Mouse (Mus musculus): ENCODE results near the gene Dirc2. TPM values are rescaled to one million over a fixed set of nuclear protein-coding genes. Genes with fewer than 3 reads are reported as not detected.

Dirc2 gene
- polyA plus RNA-seq, 1 experiment from 2014 or later: 11.3 TPM

DNA sequence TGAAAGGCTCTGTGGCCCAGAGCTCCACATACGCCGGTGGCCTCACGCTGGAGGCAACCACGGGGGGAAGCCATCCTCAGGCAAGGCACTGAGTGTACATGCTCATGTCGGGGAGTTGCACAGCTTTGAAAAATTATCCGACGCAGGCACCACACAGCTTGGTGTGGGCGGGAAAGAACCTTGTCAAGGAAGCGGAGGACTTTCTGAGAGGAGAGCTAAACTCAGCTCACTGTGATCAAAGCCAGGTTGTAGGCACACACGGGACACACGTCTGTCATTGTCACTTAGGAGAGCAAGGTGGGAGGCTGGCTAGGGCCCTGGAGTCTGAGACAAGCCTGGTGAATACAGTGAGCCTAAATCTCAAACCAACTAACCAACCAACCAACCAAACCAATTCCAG, 67.3 kb downstream of the Dirc2 start:
- H3K27me3 ChIP-seq (ENCODE audit: control insufficient read depth, insufficient read depth, low read length): no peaks in the 10 kb centered on the region
- no peaks in the 10 kb centered on the region for H3K9me3 ChIP-seq (replicated peaks; ENCODE audit: control insufficient read depth, low read length)
- no peaks in the 10 kb centered on the region for H3K36me3 ChIP-seq (ENCODE audit: control insufficient read depth, insufficient read depth, low read length)
- no peak overlapping the region for H3K27ac ChIP-seq (ENCODE audit: low read depth, low read length)
- 63% methylated on average over 11 of the region's 11 CpGs for WGBS (ENCODE audit: insufficient replicate concordance)
- H3K4me3 ChIP-seq (ENCODE audit: low read depth, low read length): no peak overlapping the region
- no peak overlapping the region for H3K9ac ChIP-seq (ENCODE audit: low read depth, low read length)
- no peak for ATAC-seq (replicated peaks; ENCODE audit: insufficient number of reproducible peaks, low FRiP score, low TSS enrichment)
- no peak overlapping the region for H3K4me2 ChIP-seq
- H3K4me1 ChIP-seq (ENCODE audit: control insufficient read depth, insufficient read depth, low read length): no peaks in the 10 kb centered on the region

DNA sequence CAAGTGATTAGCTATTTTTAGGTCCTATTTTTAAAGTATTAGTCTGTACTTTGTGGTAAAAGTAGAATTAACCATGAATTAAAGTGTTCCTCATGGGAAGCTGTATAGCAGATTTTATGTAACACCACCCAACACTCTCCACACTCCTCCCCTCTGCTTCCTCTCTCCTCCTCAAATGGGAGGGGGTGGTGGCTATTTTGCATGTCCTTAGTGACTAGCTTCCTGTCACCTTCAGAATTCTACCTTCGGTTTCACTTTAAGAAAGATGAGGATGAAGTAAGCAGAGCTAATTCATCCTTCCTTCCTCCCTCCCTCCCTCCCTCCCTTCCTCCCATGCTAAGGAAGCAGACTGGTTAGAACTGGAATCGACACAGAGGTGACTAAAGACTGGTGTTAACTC, 73.1 kb downstream of the Dirc2 start:
- H3K27ac ChIP-seq (ENCODE audit: low read depth, low read length): no peak overlapping the region
- no peaks in the 10 kb centered on the region for H3K4me1 ChIP-seq (ENCODE audit: control insufficient read depth, insufficient read depth, low read length)
- no peak overlapping the region for H3K4me2 ChIP-seq
- no peaks in the 10 kb centered on the region for H3K27me3 ChIP-seq (ENCODE audit: control insufficient read depth, insufficient read depth, low read length)
- ATAC-seq (replicated peaks; ENCODE audit: insufficient number of reproducible peaks, low FRiP score, low TSS enrichment): no peak
- 71% methylated on average over 2 of the region's 2 CpGs for WGBS (ENCODE audit: insufficient replicate concordance)
- no peaks in the 10 kb centered on the region for H3K9me3 ChIP-seq (replicated peaks; ENCODE audit: control insufficient read depth, low read length)
- H3K4me3 ChIP-seq (ENCODE audit: low read depth, low read length): no peak overlapping the region
- no peak overlapping the region for H3K9ac ChIP-seq (ENCODE audit: low read depth, low read length)
- no peaks in the 10 kb centered on the region for H3K36me3 ChIP-seq (ENCODE audit: control insufficient read depth, insufficient read depth, low read length)

DNA sequence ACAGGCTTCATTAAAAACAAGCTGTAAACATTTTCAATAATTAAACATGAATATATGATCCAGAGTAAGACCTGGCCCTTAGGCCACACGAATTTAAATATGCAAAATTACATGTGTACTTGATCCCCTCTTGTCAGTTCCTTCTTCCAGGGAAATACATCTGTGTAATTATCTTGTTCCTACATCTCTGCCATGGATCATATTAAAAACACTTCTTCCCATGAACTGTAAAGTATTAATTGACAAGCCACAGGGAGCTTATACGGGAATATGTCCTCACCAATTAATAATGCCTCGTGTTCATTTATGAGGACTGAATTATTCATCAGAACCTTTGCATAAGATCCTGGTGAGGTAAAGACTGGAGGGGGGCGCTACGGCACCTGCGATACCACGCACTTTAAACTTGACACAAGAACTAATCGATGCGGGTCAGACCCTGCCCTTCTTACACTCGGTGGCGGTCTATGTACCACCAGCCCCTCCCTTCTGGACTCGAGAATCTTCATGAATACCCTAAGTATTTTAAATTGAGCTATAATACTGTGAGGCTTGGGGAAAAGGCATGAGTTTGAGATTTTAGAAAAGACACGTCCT, 74.8 kb downstream of the Dirc2 start:
- H3K9ac ChIP-seq (ENCODE audit: low read depth, low read length): no peak overlapping the region
- no peak for ATAC-seq (replicated peaks; ENCODE audit: insufficient number of reproducible peaks, low FRiP score, low TSS enrichment)
- H3K4me1 ChIP-seq (ENCODE audit: control insufficient read depth, insufficient read depth, low read length): no peaks in the 10 kb centered on the region
- no peaks in the 10 kb centered on the region for H3K27me3 ChIP-seq (ENCODE audit: control insufficient read depth, insufficient read depth, low read length)
- H3K4me3 ChIP-seq (ENCODE audit: low read depth, low read length): no peak overlapping the region
- WGBS (ENCODE audit: insufficient replicate concordance): 91% methylated on average over 13 of the region's 13 CpGs
- no peak overlapping the region for H3K4me2 ChIP-seq
- H3K36me3 ChIP-seq (ENCODE audit: control insufficient read depth, insufficient read depth, low read length): no peaks in the 10 kb centered on the region
- H3K9me3 ChIP-seq (replicated peaks; ENCODE audit: control insufficient read depth, low read length): no peaks in the 10 kb centered on the region
- H3K27ac ChIP-seq (ENCODE audit: low read depth, low read length): no peak overlapping the region

DNA sequence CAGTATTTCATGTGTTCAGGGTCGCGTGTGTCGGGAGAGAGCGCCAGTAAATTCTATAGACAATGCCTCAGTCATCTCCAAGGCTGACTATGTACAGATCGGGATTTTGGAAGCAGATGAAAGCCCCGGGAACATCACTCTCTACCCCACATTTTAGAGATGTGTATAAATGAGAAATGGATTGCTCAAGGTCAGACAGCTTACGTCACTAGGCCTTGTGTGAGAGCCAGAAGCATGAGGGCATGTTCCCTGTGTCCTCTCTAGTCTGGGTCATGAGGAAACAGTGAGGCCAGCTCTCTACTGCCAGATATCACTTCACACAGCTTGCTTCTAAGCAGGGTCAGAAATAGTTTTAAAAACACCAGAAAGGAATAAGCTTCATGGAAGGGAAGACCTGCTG, 77.5 kb downstream of the Dirc2 start:
- no peaks in the 10 kb centered on the region for H3K27me3 ChIP-seq (ENCODE audit: control insufficient read depth, insufficient read depth, low read length)
- WGBS (ENCODE audit: insufficient replicate concordance): 88% methylated on average over 7 of the region's 7 CpGs
- H3K4me1 ChIP-seq (ENCODE audit: control insufficient read depth, insufficient read depth, low read length): no peaks in the 10 kb centered on the region
- no peaks in the 10 kb centered on the region for H3K36me3 ChIP-seq (ENCODE audit: control insufficient read depth, insufficient read depth, low read length)
- H3K4me3 ChIP-seq (ENCODE audit: low read depth, low read length): no peak overlapping the region
- ATAC-seq (replicated peaks; ENCODE audit: insufficient number of reproducible peaks, low FRiP score, low TSS enrichment): no peak
- H3K9ac ChIP-seq (ENCODE audit: low read depth, low read length): no peak overlapping the region
- no peak overlapping the region for H3K4me2 ChIP-seq
- H3K9me3 ChIP-seq (replicated peaks; ENCODE audit: control insufficient read depth, low read length): no peaks in the 10 kb centered on the region
- no peak overlapping the region for H3K27ac ChIP-seq (ENCODE audit: low read depth, low read length)

DNA sequence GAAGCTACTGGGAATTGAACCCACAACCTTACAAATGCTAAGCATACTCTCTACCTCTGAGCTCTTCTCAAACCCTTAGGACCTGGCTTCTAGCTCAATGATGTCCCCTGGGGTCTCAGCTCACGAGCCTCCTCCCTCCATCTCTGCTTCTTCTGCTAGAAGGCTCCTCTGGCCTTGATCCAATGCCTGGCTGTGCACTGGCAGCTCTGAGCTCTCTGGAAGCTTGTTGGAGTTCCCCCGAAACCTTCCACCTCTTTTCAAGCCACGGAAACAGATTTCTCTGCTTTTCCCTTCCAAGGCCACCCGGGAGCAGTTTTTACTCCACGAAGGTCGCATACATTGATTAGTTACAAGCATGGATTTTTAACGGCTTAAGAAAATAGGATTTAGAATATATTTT, 82.7 kb downstream of the Dirc2 start:
- ATAC-seq (replicated peaks; ENCODE audit: insufficient number of reproducible peaks, low FRiP score, low TSS enrichment): no peak
- Histone ChIP-seq H3K4me1 (ENCODE audit: control insufficient read depth, insufficient read depth, low read length) (peaks cover 3% of the 10 kb centered on the region; the same call in 1 of the 2 replicates), H3K9me3 (replicated peaks; ENCODE audit: control insufficient read depth, low read length) (no peaks in the 10 kb centered on the region), H3K36me3 (ENCODE audit: control insufficient read depth, insufficient read depth, low read length) (no peaks in the 10 kb centered on the region), H3K27me3 (ENCODE audit: control insufficient read depth, insufficient read depth, low read length) (no peaks in the 10 kb centered on the region), H3K9ac (ENCODE audit: low read depth, low read length) (no peak overlapping the region), H3K4me2 (no peak overlapping the region), H3K4me3 (ENCODE audit: low read depth, low read length) (no peak overlapping the region), H3K27ac (ENCODE audit: low read depth, low read length) (no peak overlapping the region)
- 76% methylated on average over 7 of the region's 7 CpGs for WGBS (ENCODE audit: insufficient replicate concordance)

DNA sequence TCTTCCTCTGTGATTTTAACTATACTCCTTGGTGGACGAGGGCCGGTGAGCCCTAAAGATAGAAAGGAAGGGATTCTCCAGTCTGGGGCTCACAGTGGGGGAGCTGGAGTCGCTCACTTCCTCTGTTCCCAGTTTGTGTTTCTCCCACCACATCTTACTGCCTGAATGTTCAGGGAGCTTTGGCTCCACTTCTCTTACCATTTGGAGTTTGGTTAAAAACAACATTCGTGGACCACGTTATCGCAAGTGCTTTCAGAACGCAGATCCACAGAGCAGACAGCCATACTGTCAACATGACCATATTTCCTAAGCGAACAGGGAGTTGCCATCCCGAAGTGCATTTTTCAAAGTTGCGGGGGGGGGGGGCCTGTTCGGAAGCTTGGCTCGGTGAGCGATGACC, 84.1 kb downstream of the Dirc2 start:
- Histone ChIP-seq H3K4me3 (ENCODE audit: low read depth, low read length) (no peak overlapping the region), H3K27ac (ENCODE audit: low read depth, low read length) (no peak overlapping the region), H3K4me1 (ENCODE audit: control insufficient read depth, insufficient read depth, low read length) (peaks cover 6% of the 10 kb centered on the region; the same call in 1 of the 2 replicates), H3K9ac (ENCODE audit: low read depth, low read length) (no peak overlapping the region), H3K27me3 (ENCODE audit: control insufficient read depth, insufficient read depth, low read length) (no peaks in the 10 kb centered on the region), H3K4me2 (no peak overlapping the region), H3K9me3 (replicated peaks; ENCODE audit: control insufficient read depth, low read length) (no peaks in the 10 kb centered on the region), H3K36me3 (ENCODE audit: control insufficient read depth, insufficient read depth, low read length) (no peaks in the 10 kb centered on the region)
- 79% methylated on average over 13 of the region's 13 CpGs for WGBS (ENCODE audit: insufficient replicate concordance)
- ATAC-seq (replicated peaks; ENCODE audit: insufficient number of reproducible peaks, low FRiP score, low TSS enrichment): no peak

DNA sequence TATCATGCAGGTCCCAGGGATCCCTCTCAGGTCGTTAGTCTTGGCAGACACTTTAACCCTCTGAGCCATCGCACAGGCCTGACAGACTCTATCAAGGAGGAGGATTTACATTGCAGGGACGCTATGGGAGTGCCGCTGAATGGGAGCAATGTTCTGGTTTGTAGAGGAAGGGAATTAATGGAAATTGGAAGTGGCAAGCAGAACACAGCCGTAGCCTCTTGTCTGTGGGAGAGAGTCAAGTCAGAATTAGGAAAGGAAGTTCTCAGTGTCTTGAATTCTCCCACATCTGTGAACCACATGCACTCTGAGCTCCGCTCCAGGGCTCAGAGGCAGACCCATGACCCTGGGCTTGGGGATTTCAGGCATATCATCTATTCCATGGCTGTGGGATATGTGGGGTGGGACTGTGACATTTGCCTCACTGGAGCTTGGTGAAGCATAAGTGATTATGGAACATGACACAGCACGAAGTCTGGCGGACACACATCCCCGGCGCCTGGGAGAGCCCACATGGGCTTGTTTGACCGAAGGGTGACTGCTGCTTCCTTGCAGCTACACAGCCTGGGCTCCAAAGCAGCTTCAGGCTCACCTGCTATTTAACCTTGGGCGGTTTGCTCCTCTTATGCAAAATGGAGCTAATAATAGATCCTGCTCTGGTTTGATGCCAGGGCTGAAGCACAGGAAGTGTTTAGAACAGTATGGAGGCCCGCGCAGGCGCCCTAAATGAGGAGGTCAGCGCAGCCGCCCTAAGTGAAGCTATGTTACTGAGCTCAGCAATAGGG, 87.6 kb downstream of the Dirc2 start:
- H3K27me3 ChIP-seq (ENCODE audit: control insufficient read depth, insufficient read depth, low read length): no peaks in the 10 kb centered on the region
- WGBS (ENCODE audit: insufficient replicate concordance): 58% methylated on average over 17 of the region's 17 CpGs
- no peak overlapping the region for H3K27ac ChIP-seq (ENCODE audit: low read depth, low read length)
- H3K4me3 ChIP-seq (ENCODE audit: low read depth, low read length): no peak overlapping the region
- H3K4me1 ChIP-seq (ENCODE audit: control insufficient read depth, insufficient read depth, low read length): peaks cover 6% of the 10 kb centered on the region; the same call in 1 of the 2 replicates
- ATAC-seq (replicated peaks; ENCODE audit: insufficient number of reproducible peaks, low FRiP score, low TSS enrichment): no peak
- H3K9me3 ChIP-seq (replicated peaks; ENCODE audit: control insufficient read depth, low read length): no peaks in the 10 kb centered on the region
- no peak overlapping the region for H3K9ac ChIP-seq (ENCODE audit: low read depth, low read length)
- no peaks in the 10 kb centered on the region for H3K36me3 ChIP-seq (ENCODE audit: control insufficient read depth, insufficient read depth, low read length)
- no peak overlapping the region for H3K4me2 ChIP-seq

DNA sequence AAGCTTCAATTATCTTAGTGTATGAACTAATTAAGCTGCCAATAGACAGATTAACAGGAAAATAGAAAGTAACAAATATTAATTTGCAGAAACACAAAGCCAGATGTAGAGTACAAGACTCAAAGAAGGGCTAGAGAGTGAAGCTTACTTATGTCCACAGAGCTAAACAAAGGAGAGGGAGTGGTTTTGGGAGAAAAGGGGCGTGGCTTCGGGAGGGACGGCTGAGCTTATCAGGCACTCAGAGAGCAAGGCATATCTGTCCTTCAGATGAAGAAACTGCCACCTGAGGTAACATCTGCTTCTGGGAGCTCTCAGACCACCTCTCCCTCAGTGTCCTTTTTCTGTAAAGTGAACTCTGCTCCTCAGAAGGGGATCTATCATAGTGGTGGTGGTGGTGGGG, 90.7 kb downstream of the Dirc2 start:
- Histone ChIP-seq H3K4me3 (ENCODE audit: low read depth, low read length) (no peak overlapping the region), H3K27me3 (ENCODE audit: control insufficient read depth, insufficient read depth, low read length) (no peaks in the 10 kb centered on the region), H3K27ac (ENCODE audit: low read depth, low read length) (no peak overlapping the region), H3K9me3 (replicated peaks; ENCODE audit: control insufficient read depth, low read length) (no peaks in the 10 kb centered on the region), H3K4me2 (no peak overlapping the region), H3K36me3 (ENCODE audit: control insufficient read depth, insufficient read depth, low read length) (no peaks in the 10 kb centered on the region), H3K4me1 (ENCODE audit: control insufficient read depth, insufficient read depth, low read length) (peaks cover 6% of the 10 kb centered on the region; the same call in 1 of the 2 replicates), H3K9ac (ENCODE audit: low read depth, low read length) (no peak overlapping the region)
- 15% methylated on average over 3 of the region's 3 CpGs for WGBS (ENCODE audit: insufficient replicate concordance)
- ATAC-seq (replicated peaks; ENCODE audit: insufficient number of reproducible peaks, low FRiP score, low TSS enrichment): no peak

Data from heart, embryonic 11.5 days (tissue).